Mouse (Mus musculus) MEL (cell line): Measurements from ENCODE around the gene Gm10153. TPM values are rescaled to one million over a fixed set of nuclear protein-coding genes. Genes with fewer than 3 reads are reported as not detected.

ENCODE experiments used
- DNase-seq: peaks from one replicate; pipeline ENCODE4 v3.0.0; 2011; ENCODE audit warnings: low read depth, low spot score
- H3K27ac ChIP-seq: 2 replicates; pipeline ENCODE4 v1.5.1; 2012; ENCODE audit warnings: low read depth, mild to moderate bottlenecking, control low read depth, low read length, moderate library complexity; ENCODE audit not compliant: control insufficient read depth
- H3K27me3 ChIP-seq, 2 experiments: fragments of 150-350 bp in 1 of 2; sonication (generic) in 1 of 2; 2 replicates each; pipeline ENCODE4 v1.6.1; 2012; ENCODE audit warnings: low read length in 2 of 2, mild to moderate bottlenecking in 2 of 2, improper control_type of control experiment in 1 of 2, moderate library complexity in 1 of 2; ENCODE audit not compliant: insufficient read depth in 2 of 2, control insufficient read depth in 1 of 2
- H3K36me3 ChIP-seq, 2 experiments: 2 replicates each; pipeline ENCODE4 v1.6.1; 2012 to 2014; ENCODE audit warnings: low read length in 2 of 2, improper control_type of control experiment in 1 of 2, inconsistent platforms in 1 of 2, mild to moderate bottlenecking in 1 of 2; ENCODE audit not compliant: insufficient read depth in 2 of 2, control insufficient read depth in 1 of 2
- H3K4me1 ChIP-seq, 2 experiments: fragments of 150-350 bp in 1 of 2; sonication (generic) in 1 of 2; 2 replicates each; pipeline ENCODE4 v1.6.1; 2012; ENCODE audit warnings: low read length in 2 of 2, improper control_type of control experiment in 1 of 2, mild to moderate bottlenecking in 1 of 2; ENCODE audit not compliant: insufficient read depth in 2 of 2, control insufficient read depth in 1 of 2
- H3K4me3 ChIP-seq, 2 experiments: fragments of 150-350 bp in 1 of 2; sonication (generic) in 1 of 2; 2 replicates each; pipeline ENCODE4 v1.5.1; 2012; ENCODE audit warnings: low read depth in 2 of 2, low read length in 2 of 2, mild to moderate bottlenecking in 2 of 2, moderate library complexity in 2 of 2, control low read depth in 1 of 2, improper control_type of control experiment in 1 of 2; ENCODE audit not compliant: control insufficient read depth in 1 of 2, insufficient read depth in 1 of 2
- H3K79me2 ChIP-seq: 2 replicates; pipeline ENCODE4 v1.6.1; 2012; ENCODE audit warnings: mild to moderate bottlenecking, low read length, moderate library complexity; ENCODE audit not compliant: control insufficient read depth, poor library complexity, insufficient read depth
- H3K9ac ChIP-seq: 2 replicates; pipeline ENCODE4 v1.6.1; 2012; ENCODE audit warnings: low read depth, mild to moderate bottlenecking, control low read depth, low read length, moderate library complexity; ENCODE audit not compliant: control insufficient read depth, poor library complexity, severe bottlenecking
- H3K9me3 ChIP-seq: fragments of 150-350 bp; sonication (generic); replicated peaks from 2 replicates; pipeline ENCODE4 v1.6.1; 2012; ENCODE audit warnings: mild to moderate bottlenecking, low read length, improper control_type of control experiment, moderate library complexity; ENCODE audit not compliant: insufficient read depth
- BHLHE40 ChIP-seq: IDR thresholded peaks from 2 replicates; pipeline ENCODE4 v1.6.1; 2012; ENCODE audit warnings: low read depth, mild to moderate bottlenecking, inconsistent platforms, low read length, improper control_type of control experiment, borderline replicate concordance
- CHD1 ChIP-seq: IDR thresholded peaks from 2 replicates; pipeline ENCODE4 v1.6.1; 2012; ENCODE audit warnings: low read depth, mild to moderate bottlenecking, inconsistent platforms, low read length, improper control_type of control experiment
- CHD2 ChIP-seq: IDR thresholded peaks from 2 replicates; pipeline ENCODE4 v1.6.1; 2011; ENCODE audit warnings: low read length, improper control_type of control experiment
- CTCF ChIP-seq, 3 experiments: IDR thresholded peaks in 2 of 3; conservative IDR thresholded peaks in 1 of 3; 2 replicates each; pipeline ENCODE4 v1.5.1; 2011 to 2012; ENCODE audit warnings: low read length in 3 of 3, low read depth in 2 of 3, mild to moderate bottlenecking in 2 of 3, improper control_type of control experiment in 1 of 3, inconsistent platforms in 1 of 3, mixed read lengths in 1 of 3, moderate library complexity in 1 of 3; ENCODE audit not compliant: control insufficient read depth in 1 of 3, insufficient read depth in 1 of 3, poor library complexity in 1 of 3, severe bottlenecking in 1 of 3
- E2F4 ChIP-seq: IDR thresholded peaks from 2 replicates; pipeline ENCODE4 v1.6.1; 2011; ENCODE audit warnings: low read depth, low read length, improper control_type of control experiment, borderline replicate concordance
- ELF1 ChIP-seq: IDR thresholded peaks from 2 replicates; pipeline ENCODE4 v1.6.1; 2014; ENCODE audit warnings: low read depth, mild to moderate bottlenecking, inconsistent platforms, low read length, improper control_type of control experiment, moderate library complexity
- EP300 ChIP-seq, 2 experiments: IDR thresholded peaks; 2 replicates each; pipeline ENCODE4 v1.6.1; 2011; ENCODE audit warnings: improper control_type of control experiment in 2 of 2, low read length in 2 of 2, low read depth in 1 of 2, mild to moderate bottlenecking in 1 of 2
- ETS1 ChIP-seq: IDR thresholded peaks from 2 replicates; pipeline ENCODE4 v1.6.1; 2012; ENCODE audit warnings: low read depth, mild to moderate bottlenecking, inconsistent platforms, low read length, improper control_type of control experiment, moderate library complexity
- GABPA ChIP-seq: IDR thresholded peaks from 2 replicates; pipeline ENCODE4 v1.6.1; 2012; ENCODE audit warnings: low read depth, mild to moderate bottlenecking, inconsistent platforms, low read length, improper control_type of control experiment, moderate library complexity
- GATA1 ChIP-seq: IDR thresholded peaks from 2 replicates; pipeline ENCODE4 v1.6.1; 2011; ENCODE audit warnings: low read depth, low read length, improper control_type of control experiment
- KAT2A ChIP-seq: conservative IDR thresholded peaks from 2 replicates; pipeline ENCODE4 v1.6.1; 2012; ENCODE audit warnings: low read depth, low read length, improper control_type of control experiment, inconsistent platforms
- MEF2A ChIP-seq: IDR thresholded peaks from 2 replicates; pipeline ENCODE4 v1.6.1; 2014; ENCODE audit warnings: low read depth, mild to moderate bottlenecking, inconsistent platforms, low read length, improper control_type of control experiment; ENCODE audit not compliant: poor library complexity, insufficient replicate concordance, severe bottlenecking; ENCODE audit errors: extremely low read depth
- MXI1 ChIP-seq: IDR thresholded peaks from 2 replicates; pipeline ENCODE4 v1.6.1; 2011; ENCODE audit warnings: mild to moderate bottlenecking, low read depth, low read length, improper control_type of control experiment
- MYC ChIP-seq: IDR thresholded peaks from 2 replicates; pipeline ENCODE4 v1.6.1; 2011; ENCODE audit warnings: low read depth, mild to moderate bottlenecking, low read length, improper control_type of control experiment, moderate library complexity
- NELFE ChIP-seq: IDR thresholded peaks from 2 replicates; pipeline ENCODE4 v1.6.1; 2011; ENCODE audit warnings: low read depth, low read length, improper control_type of control experiment
- NRF1 ChIP-seq: IDR thresholded peaks from 2 replicates; pipeline ENCODE4 v1.6.1; 2014; ENCODE audit warnings: low read depth, mild to moderate bottlenecking, inconsistent platforms, low read length, improper control_type of control experiment, moderate library complexity; ENCODE audit not compliant: poor library complexity, insufficient read depth, severe bottlenecking
- POLR2A ChIP-seq, 2 experiments: IDR thresholded peaks; 2 replicates each; pipeline ENCODE4 v1.6.1; 2011 to 2012; ENCODE audit warnings: low read length in 2 of 2, mild to moderate bottlenecking in 2 of 2, control low read depth in 1 of 2, improper control_type of control experiment in 1 of 2, low read depth in 1 of 2, moderate library complexity in 1 of 2; ENCODE audit not compliant: control insufficient read depth in 1 of 2, insufficient read depth in 1 of 2, poor library complexity in 1 of 2
- POLR2AphosphoS2 ChIP-seq: IDR thresholded peaks from 2 replicates; pipeline ENCODE4 v1.6.1; 2011; ENCODE audit warnings: low read length, improper control_type of control experiment
- RAD21 ChIP-seq: IDR thresholded peaks from 2 replicates; pipeline ENCODE4 v1.6.1; 2011; ENCODE audit warnings: mild to moderate bottlenecking, low read depth, low read length, improper control_type of control experiment
- SIN3A ChIP-seq: IDR thresholded peaks from 2 replicates; pipeline ENCODE4 v1.6.1; 2012; ENCODE audit warnings: low read length, improper control_type of control experiment, inconsistent platforms
- TCF12 ChIP-seq: IDR thresholded peaks from 2 replicates; pipeline ENCODE4 v1.6.1; 2014; ENCODE audit warnings: low read depth, mild to moderate bottlenecking, inconsistent platforms, low read length, improper control_type of control experiment, moderate library complexity
- UBTF ChIP-seq: IDR thresholded peaks from 2 replicates; pipeline ENCODE4 v1.6.1; 2012; ENCODE audit warnings: low read depth, mild to moderate bottlenecking, inconsistent platforms, low read length, improper control_type of control experiment, moderate library complexity, borderline replicate concordance; ENCODE audit not compliant: insufficient read depth
- USF2 ChIP-seq, 2 experiments: IDR thresholded peaks; 2 replicates each; pipeline ENCODE4 v1.6.1; 2011 to 2012; ENCODE audit warnings: improper control_type of control experiment in 2 of 2, low read length in 2 of 2, borderline replicate concordance in 1 of 2, inconsistent platforms in 1 of 2, low read depth in 1 of 2, mild to moderate bottlenecking in 1 of 2; ENCODE audit not compliant: insufficient read depth in 1 of 2
- ZC3H11A ChIP-seq: IDR thresholded peaks from 2 replicates; pipeline ENCODE4 v1.6.1; 2012; ENCODE audit warnings: low read depth, mild to moderate bottlenecking, inconsistent platforms, low read length, improper control_type of control experiment
- ZMIZ1 ChIP-seq: IDR thresholded peaks from 2 replicates; pipeline ENCODE4 v1.6.1; 2012; ENCODE audit warnings: low read depth, mild to moderate bottlenecking, inconsistent platforms, low read length, improper control_type of control experiment, moderate library complexity
- polyA plus RNA-seq, 2 experiments: library from polyadenylated mRNA; stranded (reverse) in 1 of 2; unstranded in 1 of 2; fragments of >175 nt in 1 of 2; fragments of >200 nt in 1 of 2; gene quantifications; 2 replicates each; pipeline versions ENCODE4 v1.2.1 to v1.2.4; 2012; ENCODE audit warnings: low replicate concordance in 2 of 2, low read depth in 1 of 2; ENCODE audit not compliant: insufficient read length in 2 of 2, insufficient read depth in 1 of 2, missing spikeins in 1 of 2
- total RNA-seq: library from RNA; depleted of rRNA; stranded (reverse); fragments of 300-350 nt; gene quantifications from 2 replicates; pipeline ENCODE4 v1.2.3, GENCODE M21; 2012

The Gm10153 gene
- total and polyA plus RNA-seq, 3 experiments, result not detected

- TF ChIP-seq ZMIZ1 (no peak), RAD21 (no peak), BHLHE40 (no peak), NELFE (no peak)
Observed at GRCm38 (mm10) chr7:142188156-142188555, 2.0 kb downstream of the Gm10153 start.

GRCm38 (mm10) chr7:142181021-142181420 lies 9.2 kb downstream of the Gm10153 start:
- TF ChIP-seq EP300 (IDR thresholded peaks at IDR 0.05; ENCODE audit: low read depth in 1 of 2, low read length in 2 of 2), result no peak
- TF ChIP-seq KAT2A, result no peak
- no peak for TF ChIP-seq MXI1
- no peak for TF ChIP-seq BHLHE40
- no peak for TF ChIP-seq SIN3A
- TF ChIP-seq GATA1, result no peak
- TF ChIP-seq POLR2AphosphoS2, result no peak
- TF ChIP-seq CHD2, result no peak
- TF ChIP-seq RAD21, result no peak
- no peak for TF ChIP-seq ELF1
- TF ChIP-seq E2F4, result no peak
- no peak for TF ChIP-seq CHD1
- no peak for TF ChIP-seq POLR2A (IDR thresholded peaks at IDR 0.05; ENCODE audit: control insufficient read depth in 1 of 2, insufficient read depth in 1 of 2, low read depth in 1 of 2, low read length in 2 of 2, poor library complexity in 1 of 2)
- no peak for TF ChIP-seq MYC
- no peak for DNase-seq
- no peaks in the 10 kb centered on the region for H3K4me1 ChIP-seq
- peaks cover 0 to 2% of the 10 kb centered on the region in 2 experiments; a peak in 1 of 4 replicates for H3K27me3 ChIP-seq
- H3K79me2 ChIP-seq, result no peaks in the 10 kb centered on the region
- H3K27ac ChIP-seq, result no peak overlapping the region
- H3K9ac ChIP-seq, result no peak overlapping the region
- no peaks in the 10 kb centered on the region for H3K9me3 ChIP-seq
- H3K4me3 ChIP-seq, result no peak overlapping the region
- H3K36me3 ChIP-seq, result no peaks in the 10 kb centered on the region

More at GRCm38 (mm10) chr7:142188156-142188555, 2.0 kb downstream of the Gm10153 start:
- H3K4me1 ChIP-seq, result no peaks in the 10 kb centered on the region
- no peaks in the 10 kb centered on the region for H3K79me2 ChIP-seq
- H3K9ac ChIP-seq, result no peak overlapping the region
- H3K9me3 ChIP-seq, result no peaks in the 10 kb centered on the region
- no peak overlapping the region for H3K4me3 ChIP-seq
- DNase-seq, result no peak
- H3K27ac ChIP-seq, result no peak overlapping the region
- H3K27me3 ChIP-seq, result peaks cover 0 to 7% of the 10 kb centered on the region in 2 experiments; a peak in 2 of 4 replicates
- H3K36me3 ChIP-seq, result no peaks in the 10 kb centered on the region

GRCm38 (mm10) chr7:142178685-142179084 lies 11.5 kb downstream of the Gm10153 start:
- no peak for TF ChIP-seq ZC3H11A
- TF ChIP-seq TCF12, result no peak
- TF ChIP-seq MEF2A, result no peak
- TF ChIP-seq UBTF, result no peak
- no peak for TF ChIP-seq POLR2A (IDR thresholded peaks at IDR 0.05; ENCODE audit: control insufficient read depth in 1 of 2, insufficient read depth in 1 of 2, low read depth in 1 of 2, low read length in 2 of 2, poor library complexity in 1 of 2)
- no peak for TF ChIP-seq CTCF (IDR thresholded peaks at IDR 0.05 in 2 of 3, conservative IDR thresholded peaks at IDR 0.05 in 1 of 3; ENCODE audit: control insufficient read depth in 1 of 3, insufficient read depth in 1 of 3, low read depth in 2 of 3, low read length in 3 of 3, poor library complexity in 1 of 3, severe bottlenecking in 1 of 3)
- no peak for TF ChIP-seq CHD1
- no peak for TF ChIP-seq ETS1
- no peak for TF ChIP-seq NRF1
- no peak for TF ChIP-seq USF2 (IDR thresholded peaks at IDR 0.05; ENCODE audit: borderline replicate concordance in 1 of 2, insufficient read depth in 1 of 2, low read depth in 1 of 2, low read length in 2 of 2)
- no peak for TF ChIP-seq SIN3A
- TF ChIP-seq GABPA, result no peak
- no peak overlapping the region for H3K27ac ChIP-seq
- no peaks in the 10 kb centered on the region for H3K4me1 ChIP-seq
- H3K36me3 ChIP-seq, result no peaks in the 10 kb centered on the region
- H3K9ac ChIP-seq, result no peak overlapping the region
- no peak for DNase-seq
- no peaks in the 10 kb centered on the region for H3K79me2 ChIP-seq
- H3K4me3 ChIP-seq, result no peak overlapping the region
- H3K27me3 ChIP-seq, result no peaks in the 10 kb centered on the region; a peak in 1 of 4 replicates
- no peaks in the 10 kb centered on the region for H3K9me3 ChIP-seq
